Mouse (Mus musculus): ENCODE measurements around the gene Actn4. TPM values are rescaled to one million over a fixed set of nuclear protein-coding genes. Genes with fewer than 3 reads are reported as not detected.

The Actn4 gene
- total and polyA plus RNA-seq, 3 experiments: 60.5 to 267 TPM; not detected in 1

DNA sequence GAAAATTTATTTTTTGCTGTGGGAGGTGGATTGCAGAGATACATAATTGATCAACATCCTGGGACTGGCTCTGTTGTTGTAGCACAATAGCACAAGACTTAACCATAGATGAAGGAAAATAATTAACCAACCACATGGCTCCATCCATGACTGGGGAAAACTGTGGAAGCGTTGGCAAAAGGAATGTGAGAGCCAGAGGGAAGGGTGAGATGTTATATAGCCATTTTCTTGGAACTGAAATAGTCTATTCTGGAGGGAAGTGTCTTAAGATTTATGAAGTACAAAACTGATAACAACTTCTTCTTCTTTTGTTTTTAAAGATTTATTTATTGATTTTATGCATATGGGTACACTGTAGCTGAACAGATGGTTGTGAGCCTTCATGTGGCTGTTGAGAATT is 114.9 kb downstream of the Actn4 start:
- Histone ChIP-seq H3K27ac (ENCODE audit: control insufficient read depth, low read depth, low read length) (no peak overlapping the region), H3K9me3 (replicated peaks; ENCODE audit: insufficient read depth, low read length) (no peaks in the 10 kb centered on the region), H3K27me3 (ENCODE audit: control insufficient read depth in 1 of 2, insufficient read depth in 2 of 2, low read length in 2 of 2) (no peaks in the 10 kb centered on the region; a peak in 2 of 4 replicates)

More for the DNA sequence above, 114.9 kb downstream of the Actn4 start:
- H3K36me3 ChIP-seq (ENCODE audit: control insufficient read depth in 1 of 2, insufficient read depth in 2 of 2, low read length in 2 of 2): no peaks in the 10 kb centered on the region
- no peak for DNase-seq (ENCODE audit: low read depth, low spot score)
- H3K4me1 ChIP-seq (ENCODE audit: control insufficient read depth in 1 of 2, insufficient read depth in 2 of 2, low read length in 2 of 2): no peaks in the 10 kb centered on the region
- H3K79me2 ChIP-seq (ENCODE audit: control insufficient read depth, insufficient read depth, low read length, poor library complexity): no peaks in the 10 kb centered on the region
- H3K9ac ChIP-seq (ENCODE audit: control insufficient read depth, low read depth, low read length, poor library complexity, severe bottlenecking): no peak overlapping the region
- H3K4me3 ChIP-seq (ENCODE audit: control insufficient read depth in 1 of 2, insufficient read depth in 1 of 2, low read depth in 2 of 2, low read length in 2 of 2): no peak overlapping the region
- TF ChIP-seq TBP (IDR thresholded peaks at IDR 0.05; ENCODE audit: low read depth, low read length) (no peak), MXI1 (IDR thresholded peaks at IDR 0.05; ENCODE audit: low read depth, low read length) (no peak), JUND (IDR thresholded peaks at IDR 0.05; ENCODE audit: low read depth, low read length) (no peak), GATA1 (IDR thresholded peaks at IDR 0.05; ENCODE audit: low read depth, low read length) (no peak), E2F4 (IDR thresholded peaks at IDR 0.05; ENCODE audit: borderline replicate concordance, low read depth, low read length) (no peak), ELF1 (IDR thresholded peaks at IDR 0.05; ENCODE audit: low read depth, low read length) (no peak), BHLHE40 (IDR thresholded peaks at IDR 0.05; ENCODE audit: borderline replicate concordance, low read depth, low read length) (no peak), ZMIZ1 (IDR thresholded peaks at IDR 0.05; ENCODE audit: low read depth, low read length) (no peak), MEF2A (IDR thresholded peaks at IDR 0.05; ENCODE audit: extremely low read depth, insufficient replicate concordance, low read depth, low read length, poor library complexity, severe bottlenecking) (no peak), MAFK (IDR thresholded peaks at IDR 0.05; ENCODE audit: borderline replicate concordance, low read depth, low read length) (no peak), RAD21 (IDR thresholded peaks at IDR 0.05; ENCODE audit: low read depth, low read length) (no peak), POLR2AphosphoS5 (IDR thresholded peaks at IDR 0.05; ENCODE audit: borderline replicate concordance, low read depth, low read length) (no peak), MAZ (IDR thresholded peaks at IDR 0.05; ENCODE audit: low read depth, low read length) (no peak), USF2 (IDR thresholded peaks at IDR 0.05; ENCODE audit: borderline replicate concordance in 1 of 2, insufficient read depth in 1 of 2, low read depth in 1 of 2, low read length in 2 of 2) (no peak), KAT2A (conservative IDR thresholded peaks at IDR 0.05; ENCODE audit: low read depth, low read length) (no peak)

Other genes starting within 250 kb of the Actn4 start
- gene Fbxo17, start 245.5 kb downstream of the Actn4 start, total RNA-seq (2012; rRNA removed): 0.10 TPM in 1 of 2 replicates, not detected in the other
- under 1 TPM in 1 of 2 experiments, not detected in 1; 0.43 TPM for gene Fbxo17, start 245.5 kb downstream of the Actn4 start, polyA plus RNA-seq (2012; ENCODE audit: insufficient read depth in 1 of 2, insufficient read length in 2 of 2, low read depth in 1 of 2, low replicate concordance in 2 of 2, missing spikeins in 1 of 2)
- 137 and 141 TPM in 2 replicates for gene Mrps12, start 220.5 kb downstream of the Actn4 start, total RNA-seq (2012; rRNA removed)
- 100 to 1,000 TPM in 1 of 2 experiments, not detected in 1; 126 TPM for gene Mrps12, start 220.5 kb downstream of the Actn4 start, polyA plus RNA-seq (2012; ENCODE audit: insufficient read depth in 1 of 2, insufficient read length in 2 of 2, low read depth in 1 of 2, low replicate concordance in 2 of 2, missing spikeins in 1 of 2)
- 19.2 and 21.3 TPM in 2 replicates for gene Sars2, start 220.3 kb downstream of the Actn4 start, total RNA-seq (2012; rRNA removed)
- gene Sars2, start 220.3 kb downstream of the Actn4 start, polyA plus RNA-seq (2012; ENCODE audit: insufficient read depth in 1 of 2, insufficient read length in 2 of 2, low read depth in 1 of 2, low replicate concordance in 2 of 2, missing spikeins in 1 of 2): 10 to 100 TPM in 1 of 2 experiments, not detected in 1; 51.4 TPM
- not detected in 2 replicates for gene Ccer2, start 206.2 kb downstream of the Actn4 start, total RNA-seq (2012; rRNA removed)
- gene Ccer2, start 206.2 kb downstream of the Actn4 start, polyA plus RNA-seq (2012; ENCODE audit: insufficient read depth in 1 of 2, insufficient read length in 2 of 2, low read depth in 1 of 2, low replicate concordance in 2 of 2, missing spikeins in 1 of 2): under 1 TPM in 1 of 2 experiments, not detected in 1; 0.11 TPM
- gene Sirt2, start 195.6 kb downstream of the Actn4 start, total RNA-seq (2012; rRNA removed): 31.8 and 35.7 TPM in 2 replicates
- gene Sirt2, start 195.6 kb downstream of the Actn4 start, polyA plus RNA-seq (2012; ENCODE audit: insufficient read depth in 1 of 2, insufficient read length in 2 of 2, low read depth in 1 of 2, low replicate concordance in 2 of 2, missing spikeins in 1 of 2): 10 to 100 TPM in 1 of 2 experiments, not detected in 1; 72.4 TPM
- 30.7 and 32.9 TPM in 2 replicates for gene Nfkbib, start 194.8 kb downstream of the Actn4 start, total RNA-seq (2012; rRNA removed)
- gene Nfkbib, start 194.8 kb downstream of the Actn4 start, polyA plus RNA-seq (2012; ENCODE audit: insufficient read depth in 1 of 2, insufficient read length in 2 of 2, low read depth in 1 of 2, low replicate concordance in 2 of 2, missing spikeins in 1 of 2): 10 to 100 TPM in 1 of 2 experiments, not detected in 1; 52.7 TPM
- gene Rinl, start 173.4 kb downstream of the Actn4 start, total RNA-seq (2012; rRNA removed): 32.9 and 39.9 TPM in 2 replicates
- gene Rinl, start 173.4 kb downstream of the Actn4 start, polyA plus RNA-seq (2012; ENCODE audit: insufficient read depth in 1 of 2, insufficient read length in 2 of 2, low read depth in 1 of 2, low replicate concordance in 2 of 2, missing spikeins in 1 of 2): 10 to 100 TPM in 1 of 2 experiments, not detected in 1; 63.9 TPM
- gene Hnrnpl, start 153.8 kb downstream of the Actn4 start, total RNA-seq (2012; rRNA removed): 246 and 303 TPM in 2 replicates
- gene Hnrnpl, start 153.8 kb downstream of the Actn4 start, polyA plus RNA-seq (2012; ENCODE audit: insufficient read depth in 1 of 2, insufficient read length in 2 of 2, low read depth in 1 of 2, low replicate concordance in 2 of 2, missing spikeins in 1 of 2): 1,000 to 10,000 TPM in 1 of 2 experiments, 100 to 1,000 TPM in 1; 684 to 1,095 TPM
- 82.8 and 99.5 TPM in 2 replicates for gene Ech1, start 137.1 kb downstream of the Actn4 start, total RNA-seq (2012; rRNA removed)
- 10 to 100 TPM in 1 of 2 experiments, not detected in 1; 74.7 TPM for gene Ech1, start 137.1 kb downstream of the Actn4 start, polyA plus RNA-seq (2012; ENCODE audit: insufficient read depth in 1 of 2, insufficient read length in 2 of 2, low read depth in 1 of 2, low replicate concordance in 2 of 2, missing spikeins in 1 of 2)
- 1.5 and 2.1 TPM in 2 replicates for gene Lgals4, start 128.5 kb downstream of the Actn4 start, total RNA-seq (2012; rRNA removed)
- gene Lgals4, start 128.5 kb downstream of the Actn4 start, polyA plus RNA-seq (2012; ENCODE audit: insufficient read depth in 1 of 2, insufficient read length in 2 of 2, low read depth in 1 of 2, low replicate concordance in 2 of 2, missing spikeins in 1 of 2): 1 to 10 TPM in 1 of 2 experiments, not detected in 1; 5.1 TPM
- 27.7 and 37.8 TPM in 2 replicates for gene Lgals7, start 98.5 kb downstream of the Actn4 start, total RNA-seq (2012; rRNA removed)
- gene Lgals7, start 98.5 kb downstream of the Actn4 start, polyA plus RNA-seq (2012; ENCODE audit: insufficient read depth in 1 of 2, insufficient read length in 2 of 2, low read depth in 1 of 2, low replicate concordance in 2 of 2, missing spikeins in 1 of 2): 100 to 1,000 TPM in 1 of 2 experiments, not detected in 1; 138 TPM
- gene Capn12, start 80.9 kb downstream of the Actn4 start, total RNA-seq (2012; rRNA removed): 0.19 TPM in 1 of 2 replicates, not detected in the other
- gene Capn12, start 80.9 kb downstream of the Actn4 start, polyA plus RNA-seq (2012; ENCODE audit: insufficient read depth in 1 of 2, insufficient read length in 2 of 2, low read depth in 1 of 2, low replicate concordance in 2 of 2, missing spikeins in 1 of 2): not detected
- 525 and 545 TPM in 2 replicates for gene Eif3k, start 19.5 kb upstream of the Actn4 start, total RNA-seq (2012; rRNA removed)
- 100 to 1,000 TPM in 1 of 2 experiments, not detected in 1; 671 TPM for gene Eif3k, start 19.5 kb upstream of the Actn4 start, polyA plus RNA-seq (2012; ENCODE audit: insufficient read depth in 1 of 2, insufficient read length in 2 of 2, low read depth in 1 of 2, low replicate concordance in 2 of 2, missing spikeins in 1 of 2)
- gene Map4k1, start 19.7 kb upstream of the Actn4 start, total RNA-seq (2012; rRNA removed): 17.3 and 19.3 TPM in 2 replicates
- 10 to 100 TPM in 1 of 2 experiments, not detected in 1; 50.8 TPM for gene Map4k1, start 19.7 kb upstream of the Actn4 start, polyA plus RNA-seq (2012; ENCODE audit: insufficient read depth in 1 of 2, insufficient read length in 2 of 2, low read depth in 1 of 2, low replicate concordance in 2 of 2, missing spikeins in 1 of 2)
- 0.16 and 0.27 TPM in 2 replicates for gene Ryr1, start 162.8 kb upstream of the Actn4 start, total RNA-seq (2012; rRNA removed)
- gene Ryr1, start 162.8 kb upstream of the Actn4 start, polyA plus RNA-seq (2012; ENCODE audit: insufficient read depth in 1 of 2, insufficient read length in 2 of 2, low read depth in 1 of 2, low replicate concordance in 2 of 2, missing spikeins in 1 of 2): under 1 TPM in 1 of 2 experiments, not detected in 1; 0.54 TPM
- gene Rasgrp4, start 172.5 kb upstream of the Actn4 start, total RNA-seq (2012; rRNA removed): 0.46 and 0.56 TPM in 2 replicates
- gene Rasgrp4, start 172.5 kb upstream of the Actn4 start, polyA plus RNA-seq (2012; ENCODE audit: insufficient read depth in 1 of 2, insufficient read length in 2 of 2, low read depth in 1 of 2, low replicate concordance in 2 of 2, missing spikeins in 1 of 2): 1 to 10 TPM in 1 of 2 experiments, not detected in 1; 1.9 TPM
- 11.2 and 14.3 TPM in 2 replicates for gene Fam98c, start 193.9 kb upstream of the Actn4 start, total RNA-seq (2012; rRNA removed)
- 10 to 100 TPM in 1 of 2 experiments, not detected in 1; 32.0 TPM for gene Fam98c, start 193.9 kb upstream of the Actn4 start, polyA plus RNA-seq (2012; ENCODE audit: insufficient read depth in 1 of 2, insufficient read length in 2 of 2, low read depth in 1 of 2, low replicate concordance in 2 of 2, missing spikeins in 1 of 2)
- gene Ggn, start 207.9 kb upstream of the Actn4 start, total RNA-seq (2012; rRNA removed): 0.07 and 0.19 TPM in 2 replicates
- gene Ggn, start 207.9 kb upstream of the Actn4 start, polyA plus RNA-seq (2012; ENCODE audit: insufficient read depth in 1 of 2, insufficient read length in 2 of 2, low read depth in 1 of 2, low replicate concordance in 2 of 2, missing spikeins in 1 of 2): 1 to 10 TPM in 1 of 2 experiments, not detected in 1; 1.0 TPM
- gene Spred3, start 208.1 kb upstream of the Actn4 start, total RNA-seq (2012; rRNA removed): 0.42 and 0.62 TPM in 2 replicates
- 1 to 10 TPM in 1 of 2 experiments, not detected in 1; 3.9 TPM for gene Spred3, start 208.1 kb upstream of the Actn4 start, polyA plus RNA-seq (2012; ENCODE audit: insufficient read depth in 1 of 2, insufficient read length in 2 of 2, low read depth in 1 of 2, low replicate concordance in 2 of 2, missing spikeins in 1 of 2)
- gene Psmd8, start 218.4 kb upstream of the Actn4 start, total RNA-seq (2012; rRNA removed): 159 and 169 TPM in 2 replicates
- 100 to 1,000 TPM in 1 of 2 experiments, not detected in 1; 196 TPM for gene Psmd8, start 218.4 kb upstream of the Actn4 start, polyA plus RNA-seq (2012; ENCODE audit: insufficient read depth in 1 of 2, insufficient read length in 2 of 2, low read depth in 1 of 2, low replicate concordance in 2 of 2, missing spikeins in 1 of 2)

Measured in MEL (cell line).